Mouse (Mus musculus): ENCODE measurements around the gene March2. TPM values are rescaled to one million over a fixed set of nuclear protein-coding genes. Genes with fewer than 3 reads are reported as not detected.

Gene March2
- polyA plus RNA-seq (2016; fragmentation: Nextera tagmentation; extraction: Ambion mirVana) = 29.5 and 33.1 TPM in 2 replicates

DNA sequence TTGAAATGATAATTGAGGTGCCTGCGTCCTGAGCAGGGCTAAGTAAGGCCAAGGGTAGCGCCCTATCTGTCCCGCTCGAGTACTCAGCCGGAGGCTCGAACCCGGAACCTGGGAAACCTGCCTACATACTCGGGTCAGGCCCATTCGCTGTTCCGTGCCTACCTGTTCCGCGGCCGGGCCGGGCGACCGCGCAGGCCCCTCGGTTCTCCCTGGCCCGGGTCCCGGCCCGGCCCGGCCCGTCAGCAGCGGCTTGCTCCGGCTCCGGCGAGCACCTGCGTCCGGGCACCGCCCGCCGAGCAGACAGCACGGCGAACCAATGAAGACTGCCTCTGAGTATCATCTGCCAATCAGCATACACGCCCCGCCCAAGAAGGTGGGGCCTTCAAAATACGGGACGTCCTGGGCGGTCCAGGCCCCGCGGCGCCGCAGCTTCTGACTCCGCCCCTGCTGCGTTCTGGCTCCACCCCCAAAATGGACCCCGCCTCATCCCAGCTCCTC, at the start of gene March2:
March2 (minus strand) TSS at position 287 of the 498 bp plus-strand sequence.
- peak; percentile 96 for DNase-seq (ENCODE audit: extremely low spot score, low spot score)
- Histone ChIP-seq H3K4me1 (peaks cover 12% of the 10 kb centered on the region), H3K4me3 (peak within 1 kb of the TSS; percentile 90), H3K27ac (peak within 1 kb of the TSS; percentile 86), H3K9me3 (no peaks in the 10 kb centered on the region), H3K36me3 (replicated peaks) (0 out of 2 replicates have a peak, but pooled peaks cover 2% of the 10 kb centered on the region), H3K27me3 (ENCODE audit: poor library complexity, severe bottlenecking) (no peaks in the 10 kb centered on the region)
- WGBS = under 1% methylated on average over 46 of the region's 46 CpGs

DNA sequence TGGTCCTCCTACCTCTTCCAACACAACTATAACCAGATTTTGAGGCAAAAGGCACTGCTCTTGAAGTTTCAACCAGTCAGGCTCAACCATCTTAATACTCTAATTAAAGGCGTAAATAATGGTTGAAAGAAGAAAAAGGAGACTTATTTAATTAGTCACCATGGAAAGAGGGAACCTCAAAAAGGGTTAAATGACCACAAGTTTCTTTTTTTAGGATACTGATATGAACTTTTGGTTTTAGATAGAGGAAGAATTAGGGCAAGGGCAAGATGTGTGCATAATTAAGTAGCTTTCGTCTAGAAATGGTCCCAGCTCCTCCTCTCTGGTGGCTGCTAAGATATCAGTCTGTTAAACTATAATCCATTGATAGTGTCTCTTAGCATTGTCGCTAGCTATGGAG, 47.9 kb upstream of the March2 start:
- Histone ChIP-seq H3K27me3 (ENCODE audit: poor library complexity, severe bottlenecking) (no peaks in the 10 kb centered on the region), H3K36me3 (replicated peaks) (no peaks in the 10 kb centered on the region), H3K27ac (no peak overlapping the region), H3K9me3 (no peaks in the 10 kb centered on the region), H3K4me3 (no peak overlapping the region), H3K4me1 (no peaks in the 10 kb centered on the region)
- no peak for DNase-seq (ENCODE audit: extremely low spot score, low spot score)
- 75% methylated on average over 3 of the region's 3 CpGs for WGBS

- H3K4me3 ChIP-seq = peak within 1 kb of the TSS; percentile 77
- no peaks in the 10 kb centered on the region for H3K9me3 ChIP-seq
- H3K36me3 ChIP-seq (replicated peaks) = peaks cover 34% of the 10 kb centered on the region
- H3K27ac ChIP-seq = peak within 1 kb of the TSS; percentile 99
- H3K27me3 ChIP-seq (ENCODE audit: poor library complexity, severe bottlenecking) = no peaks in the 10 kb centered on the region
- peaks cover 41% of the 10 kb centered on the region for H3K4me1 ChIP-seq
- WGBS = 3% methylated on average over 35 of the region's 35 CpGs
- DNase-seq (ENCODE audit: extremely low spot score, low spot score) = peak; percentile 98
Observed at GRCm38 (mm10) chr17:33760255-33761165, 42.0 kb upstream of the March2 start, which contains the start of gene Rab11b. Gene Rab11b (minus strand): TSS chr17:33760530.

DNA sequence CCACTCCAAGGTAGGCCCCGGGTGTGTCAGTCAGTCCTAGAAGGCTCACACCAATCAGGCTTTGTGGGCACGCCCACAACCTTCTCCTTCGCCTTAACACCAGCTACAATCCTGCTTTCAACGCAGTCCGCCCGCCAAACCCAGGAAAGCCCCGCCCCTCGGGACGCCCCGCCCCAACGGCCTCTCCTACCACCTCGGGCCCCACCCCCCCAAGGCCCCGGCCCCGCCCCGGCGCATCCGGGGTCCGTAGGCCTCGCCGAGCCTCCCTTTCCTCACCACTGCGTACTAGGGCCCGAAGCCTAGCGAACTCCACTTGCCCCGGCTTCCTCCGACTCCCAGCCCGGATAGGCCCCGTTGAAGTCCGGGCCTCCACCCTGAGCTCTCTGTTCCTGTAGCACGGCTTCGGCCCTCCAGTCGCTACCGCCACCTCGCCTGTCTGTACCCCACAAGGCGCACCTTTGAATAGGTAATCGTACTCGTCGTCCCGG, 41.3 kb upstream of the March2 start:
- Histone ChIP-seq H3K36me3 (replicated peaks) (peaks cover 38% of the 10 kb centered on the region), H3K9me3 (no peaks in the 10 kb centered on the region), H3K4me3 (peak overlapping the region; percentile 77), H3K4me1 (peaks cover 45% of the 10 kb centered on the region), H3K27ac (peak overlapping the region; percentile 99), H3K27me3 (ENCODE audit: poor library complexity, severe bottlenecking) (no peaks in the 10 kb centered on the region)
- WGBS = under 1% methylated on average over 38 of the region's 38 CpGs
- peak; percentile 96 for DNase-seq (ENCODE audit: extremely low spot score, low spot score)

GRCm38 (mm10) chr17:33757231-33757630, 38.8 kb upstream of the March2 start:
- no peaks in the 10 kb centered on the region for H3K27me3 ChIP-seq (ENCODE audit: poor library complexity, severe bottlenecking)
- no peaks in the 10 kb centered on the region for H3K9me3 ChIP-seq
- no peak overlapping the region for H3K27ac ChIP-seq
- H3K4me1 ChIP-seq = peaks cover 45% of the 10 kb centered on the region
- H3K36me3 ChIP-seq (replicated peaks) = peaks cover 58% of the 10 kb centered on the region
- DNase-seq (ENCODE audit: extremely low spot score, low spot score) = no peak
- H3K4me3 ChIP-seq = no peak overlapping the region
- 75% methylated on average over 4 of the region's 4 CpGs for WGBS

- WGBS = 91% methylated on average over 3 of the region's 3 CpGs
Observed at GRCm38 (mm10) chr17:33756108-33756790, 37.8 kb upstream of the March2 start.

GRCm38 (mm10) chr17:33755418-33756107, 37.1 kb upstream of the March2 start:
- Histone ChIP-seq H3K4me1 (peaks cover 45% of the 10 kb centered on the region), H3K9me3 (no peaks in the 10 kb centered on the region), H3K36me3 (replicated peaks) (peaks cover 74% of the 10 kb centered on the region), H3K27ac (no peak overlapping the region), H3K27me3 (ENCODE audit: poor library complexity, severe bottlenecking) (no peaks in the 10 kb centered on the region), H3K4me3 (no peak overlapping the region)
- 93% methylated on average over 10 of the region's 10 CpGs for WGBS
- no peak for DNase-seq (ENCODE audit: extremely low spot score, low spot score)

More at GRCm38 (mm10) chr17:33756108-33756790, 37.8 kb upstream of the March2 start:
- no peak overlapping the region for H3K27ac ChIP-seq
- H3K36me3 ChIP-seq (replicated peaks) = peaks cover 67% of the 10 kb centered on the region
- no peaks in the 10 kb centered on the region for H3K9me3 ChIP-seq
- no peak overlapping the region for H3K4me3 ChIP-seq
- DNase-seq (ENCODE audit: extremely low spot score, low spot score) = no peak
- H3K4me1 ChIP-seq = peaks cover 45% of the 10 kb centered on the region
- H3K27me3 ChIP-seq (ENCODE audit: poor library complexity, severe bottlenecking) = no peaks in the 10 kb centered on the region

DNA sequence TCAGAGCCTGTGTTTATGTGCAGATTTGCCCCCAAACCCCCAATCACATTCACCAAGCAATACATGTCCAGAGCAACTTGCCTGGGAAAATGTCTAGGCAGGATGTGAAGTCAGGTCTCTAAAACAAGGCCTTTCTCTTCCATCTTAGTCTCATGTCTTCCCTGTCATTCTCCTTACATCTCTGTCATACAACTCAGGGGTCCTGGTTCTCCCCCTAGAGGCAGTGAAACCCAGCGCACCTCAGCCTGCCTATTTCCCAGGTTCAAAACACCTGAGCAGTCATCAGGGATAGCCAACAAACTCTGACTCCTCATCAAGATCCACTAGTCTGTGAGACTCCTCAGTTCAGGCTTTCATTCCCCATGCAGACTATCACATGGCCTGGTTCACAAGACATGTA, 36.2 kb upstream of the March2 start:
- Histone ChIP-seq H3K27ac (no peak overlapping the region), H3K9me3 (no peaks in the 10 kb centered on the region), H3K36me3 (replicated peaks) (peaks cover 83% of the 10 kb centered on the region), H3K4me1 (peaks cover 43% of the 10 kb centered on the region), H3K4me3 (no peak overlapping the region), H3K27me3 (ENCODE audit: poor library complexity, severe bottlenecking) (no peaks in the 10 kb centered on the region)
- no peak for DNase-seq (ENCODE audit: extremely low spot score, low spot score)
- 70% methylated on average over 1 of the region's 1 CpGs for WGBS

- Histone ChIP-seq H3K4me3 (no peak overlapping the region), H3K27me3 (ENCODE audit: poor library complexity, severe bottlenecking) (no peaks in the 10 kb centered on the region), H3K27ac (no peak overlapping the region), H3K36me3 (replicated peaks) (peaks cover 90% of the 10 kb centered on the region), H3K9me3 (no peaks in the 10 kb centered on the region), H3K4me1 (peaks cover 20% of the 10 kb centered on the region)
- 95% methylated on average over 2 of the region's 2 CpGs for WGBS
- no peak for DNase-seq (ENCODE audit: extremely low spot score, low spot score)
Observed at GRCm38 (mm10) chr17:33752297-33752696, 33.8 kb upstream of the March2 start.

DNA sequence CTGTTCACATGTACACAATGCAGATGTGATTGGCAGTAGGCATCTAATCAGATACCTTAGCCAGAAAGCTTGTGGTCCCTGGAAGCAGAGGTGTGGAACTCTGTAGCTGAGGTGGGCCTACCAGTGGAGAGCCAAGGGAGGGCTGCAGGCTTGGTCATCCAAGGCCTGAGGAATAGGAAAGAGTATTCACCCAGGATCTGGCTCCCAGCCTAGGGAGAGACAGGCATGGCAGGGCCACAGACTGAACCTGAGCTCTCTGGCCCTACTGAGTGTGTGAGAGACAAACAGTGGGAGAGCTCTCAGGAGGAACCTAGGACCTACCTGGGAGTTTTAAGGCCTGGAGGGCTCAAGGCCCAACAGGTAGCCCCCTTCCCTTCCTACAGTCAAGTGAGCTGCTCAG, 32.7 kb upstream of the March2 start:
- Histone ChIP-seq H3K4me3 (no peak overlapping the region), H3K9me3 (no peaks in the 10 kb centered on the region), H3K27me3 (ENCODE audit: poor library complexity, severe bottlenecking) (no peaks in the 10 kb centered on the region), H3K4me1 (peaks cover 10% of the 10 kb centered on the region), H3K27ac (no peak overlapping the region), H3K36me3 (replicated peaks) (peaks cover 88% of the 10 kb centered on the region)
- no peak for DNase-seq (ENCODE audit: extremely low spot score, low spot score)

- H3K4me3 ChIP-seq = no peak overlapping the region
- no peaks in the 10 kb centered on the region for H3K4me1 ChIP-seq
- H3K9me3 ChIP-seq = no peaks in the 10 kb centered on the region
- no peak for DNase-seq (ENCODE audit: extremely low spot score, low spot score)
- H3K27ac ChIP-seq = no peak overlapping the region
- peaks cover 90% of the 10 kb centered on the region for H3K36me3 ChIP-seq (replicated peaks)
- no peaks in the 10 kb centered on the region for H3K27me3 ChIP-seq (ENCODE audit: poor library complexity, severe bottlenecking)
- 97% methylated on average over 5 of the region's 5 CpGs for WGBS
Observed at GRCm38 (mm10) chr17:33749451-33749850, 31.0 kb upstream of the March2 start.

- Histone ChIP-seq H3K27me3 (ENCODE audit: poor library complexity, severe bottlenecking) (no peaks in the 10 kb centered on the region), H3K27ac (no peak overlapping the region), H3K9me3 (no peaks in the 10 kb centered on the region; the same call in 1 of the 2 replicates), H3K4me3 (no peak overlapping the region), H3K36me3 (replicated peaks) (peaks cover 61% of the 10 kb centered on the region), H3K4me1 (0 out of 2 replicates have a peak, but pooled peaks cover 3% of the 10 kb centered on the region)
- WGBS = 83% methylated on average over 2 of the region's 2 CpGs
- DNase-seq (ENCODE audit: extremely low spot score, low spot score) = no peak
Observed at GRCm38 (mm10) chr17:33746011-33746410, 27.5 kb upstream of the March2 start.

All from forebrain, embryonic 10.5 days (tissue).